Mouse (Mus musculus) macrophage (primary cell): Measurements from ENCODE around the gene Atp5e. TPM values are rescaled to one million over a fixed set of nuclear protein-coding genes. Genes with fewer than 3 reads are reported as not detected.
A peak's percentile ranks its signal among the peaks of the same experiment; 100 is the strongest.

Experiments used
- H3K27ac ChIP-seq: fragments of 350-480 bp; formaldehyde crosslinking; 2 replicates; pipeline ENCODE4 v1.9.0; 2021
- H3K36me3 ChIP-seq: fragments of 350-480 bp; formaldehyde crosslinking; 2 replicates; pipeline ENCODE4 v1.9.0; 2021; ENCODE audit errors: inconsistent target
- H3K4me3 ChIP-seq: fragments of 350-480 bp; formaldehyde crosslinking; 2 replicates; pipeline ENCODE4 v1.9.0; 2021; ENCODE audit errors: inconsistent target
- H3K79me2 ChIP-seq: fragments of 350-480 bp; formaldehyde crosslinking; 2 replicates; pipeline ENCODE4 v1.9.0; 2021; ENCODE audit errors: inconsistent target
- WGBS: methylation state at CpG from one replicate; pipeline ENCODE4 v1.1.7; 2026; ENCODE audit warnings: inconsistent platforms; ENCODE audit not compliant: missing documents; 5-methylcytosine and 5-hydroxymethylcytosine counted together
- polyA plus RNA-seq: library from polyadenylated mRNA; stranded (reverse); fragments of 250-400 nt; gene quantifications from 3 replicates; pipeline ENCODE4 v1.2.4, GENCODE M21; 2018; ENCODE audit warnings: inconsistent platforms

The Atp5e gene
- polyA plus RNA-seq, 1 experiment from 2014 or later, result 62.0 TPM

- Histone ChIP-seq H3K4me3 (peak within 1 kb of the TSS; percentile 72), H3K79me2 (peaks cover 27% of the 10 kb centered on the region), H3K36me3 (peaks cover 11% of the 10 kb centered on the region; the same call in 1 of the 2 replicates), H3K27ac (peak within 1 kb of the TSS; percentile 21; the same call in 1 of the 2 replicates)
- WGBS, result under 1% methylated on average over 40 of the region's 40 CpGs
Observed at GRCm38 (mm10) chr2:174415731-174416310, 48.1 kb downstream of the Atp5e start, which contains the start of gene Nelfcd. Gene Nelfcd, plus strand, starts transcription at chr2:174415804.

GRCm38 (mm10) chr2:174415001-174415730 lies 48.7 kb downstream of the Atp5e start:
- Histone ChIP-seq H3K79me2 (peaks cover 27% of the 10 kb centered on the region), H3K27ac (no peak overlapping the region), H3K4me3 (no peak overlapping the region), H3K36me3 (peaks cover 5% of the 10 kb centered on the region; the same call in 1 of the 2 replicates)
- 79% methylated on average over 8 of the region's 18 CpGs for WGBS

DNA sequence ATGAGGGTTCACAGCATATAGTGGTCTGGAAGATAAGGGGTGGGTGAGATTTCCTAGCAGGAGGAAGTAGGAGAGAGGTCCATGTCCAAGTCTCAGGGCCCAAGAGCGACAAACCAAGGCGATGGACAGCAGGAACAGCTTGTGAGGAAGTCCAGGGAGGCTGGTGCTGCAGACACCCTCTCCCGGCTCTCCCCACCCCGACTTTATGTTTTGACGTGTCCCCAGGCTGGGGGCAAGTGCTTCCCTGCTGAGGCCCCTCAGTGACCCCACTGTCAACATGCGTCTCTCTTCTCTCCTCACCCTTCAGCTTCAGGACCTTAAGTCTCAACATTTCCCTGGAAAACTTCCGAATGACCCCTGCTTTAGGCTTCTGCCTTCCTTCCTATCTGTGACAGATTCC lies 50.8 kb downstream of the Atp5e start:
- Histone ChIP-seq H3K27ac (no peak overlapping the region), H3K4me3 (no peak overlapping the region), H3K79me2 (peaks cover 23% of the 10 kb centered on the region), H3K36me3 (no peaks in the 10 kb centered on the region)
- 80% methylated on average over 7 of the region's 7 CpGs for WGBS

Other genes starting within 250 kb of the Atp5e start
- gene Gnas, start 179.8 kb downstream of the Atp5e start, polyA plus RNA-seq, result 589 to 618 TPM (median 597 TPM) in 3 replicates
- gene Gm20721, start 117.4 kb downstream of the Atp5e start, polyA plus RNA-seq, result 0.79 to 12.4 TPM (median 1.1 TPM) in 3 replicates
- gene Nelfcd, start 48.3 kb downstream of the Atp5e start, polyA plus RNA-seq, result 7.5 to 17.9 TPM (median 16.7 TPM) in 3 replicates
- gene Ctsz, start 25.1 kb downstream of the Atp5e start, polyA plus RNA-seq, result 1,508 to 2,797 TPM (median 2,045 TPM) in 3 replicates
- 0.50 to 0.63 TPM in 2 of 3 replicates, not detected in the other for gene Tubb1, start 13.4 kb downstream of the Atp5e start, polyA plus RNA-seq
- gene Prelid3b, start 9.0 kb upstream of the Atp5e start, polyA plus RNA-seq, result 44.0 to 102 TPM (median 81.1 TPM) in 3 replicates
- 0.03 TPM in 1 of 3 replicates, not detected in the others for gene Zfp831, start 179.4 kb upstream of the Atp5e start, polyA plus RNA-seq